Comparison of ENCODE assay signal across 10 mouse cellular contexts in the genomic region with DNA sequence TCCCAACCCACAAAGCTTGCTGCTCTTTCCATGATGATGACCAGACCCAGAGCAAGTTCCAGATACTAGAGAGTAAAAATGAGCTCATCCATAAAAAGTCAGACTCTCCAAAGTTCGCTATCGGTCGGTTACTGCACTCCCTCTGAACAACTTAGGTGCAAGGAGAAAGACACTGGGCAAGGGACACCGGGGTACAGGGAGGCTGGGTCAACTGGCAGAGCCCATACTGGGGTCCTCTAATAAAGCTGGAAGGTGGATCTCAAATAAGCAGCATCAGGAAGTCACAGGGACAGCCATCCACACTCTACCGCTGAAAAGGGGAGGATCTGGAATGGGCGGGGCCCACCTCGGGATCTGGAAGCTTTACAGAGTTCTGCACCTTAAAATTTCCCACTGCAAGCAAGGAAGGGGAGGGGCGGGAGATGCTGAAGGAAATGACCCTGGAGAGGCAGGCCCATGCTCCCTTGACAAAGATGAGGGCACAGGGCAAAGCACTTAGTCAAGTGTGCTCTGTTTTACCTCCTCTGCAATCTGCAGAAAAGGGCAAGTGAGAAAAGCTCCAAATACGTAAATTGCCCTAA. TPM values are rescaled to one million over a fixed set of nuclear protein-coding genes. Genes with fewer than 3 reads are reported as not detected.
DNase-seq lines count a peak whose midpoint lies in the region; ATAC-seq and TF ChIP-seq lines count a peak whose summit lies in the region.
"Had no signal": no experiment of that assay in that cellular context is flagged by ENCODE, and none has a peak within 500 bp of the region (broad histone marks: within the 10 kb centered on the region; RNA-seq: fewer than 3 reads in every experiment).

No protein-coding gene starts in this region.

- H3K9ac ChIP-seq in heart, embryonic 12.5 days, result peak overlapping the region; percentile 97
- H3K9ac ChIP-seq in forebrain, embryonic 16.5 days (replicated peaks; ENCODE audit: low read depth, low read length), result peak overlapping the region; percentile 40
- peak overlapping the region; percentile 90 for H3K9ac ChIP-seq in kidney, postnatal 0 days (ENCODE audit: low read depth, low read length)
- H3K9ac ChIP-seq in neural tube, embryonic 13.5 days, result peak overlapping the region; percentile 75

- TF ChIP-seq CTCF in kidney, postnatal 0 days (IDR thresholded peaks at IDR 0.05; ENCODE audit: low read depth), result no peak

- DNase-seq in heart, postnatal 25 days (ENCODE audit: low spot score), result no peak
- peak; percentile 46 for DNase-seq in kidney, postnatal 0 days (ENCODE audit: low spot score)
- DNase-seq in right cerebral cortex, postnatal 4 days, result no peak
- no peak for DNase-seq in left cerebral cortex, adult 9 months (ENCODE audit: low spot score in 2 of 2)
- DNase-seq in spleen, postnatal 14 days (ENCODE audit: low spot score in 2 of 2), result no peak

- H3K27me3 ChIP-seq in heart, embryonic 12.5 days (replicated peaks), result no peaks in the 10 kb centered on the region
- no peaks in the 10 kb centered on the region for H3K27me3 ChIP-seq in forebrain, embryonic 16.5 days (replicated peaks; ENCODE audit: control insufficient read depth, insufficient read depth, low read length)
- H3K27me3 ChIP-seq in kidney, postnatal 0 days (ENCODE audit: insufficient read depth, low read length), result no peaks in the 10 kb centered on the region
- peaks cover 28% of the 10 kb centered on the region for H3K27me3 ChIP-seq in neural tube, embryonic 13.5 days
- H3K27me3 ChIP-seq: CH12.LX had no signal

- H3K4me3 ChIP-seq in heart, embryonic 12.5 days, result peak overlapping the region; percentile 78
- peak overlapping the region; percentile 89 for H3K4me3 ChIP-seq in forebrain, embryonic 16.5 days (replicated peaks; ENCODE audit: low read length)
- peak overlapping the region; percentile 82 for H3K4me3 ChIP-seq in kidney, postnatal 0 days (replicated peaks; ENCODE audit: low read depth, low read length)
- H3K4me3 ChIP-seq in neural tube, embryonic 13.5 days, result peak overlapping the region; percentile 60
- H3K4me3 ChIP-seq: myocyte had no signal

- intact Hi-C loops in heart, postnatal 25 days (cut with DNase I), result loop anchor here (10.0 kb wide), 1 partner anchor 260 kb away; no protein-coding TSS in a partner anchor

- 31% methylated on average over 9 of the region's 9 CpGs for WGBS in heart, embryonic 12.5 days
- WGBS in forebrain, embryonic 16.5 days, result 23% methylated on average over 9 of the region's 9 CpGs
- 28% methylated on average over 9 of the region's 9 CpGs for WGBS in kidney, postnatal 0 days
- 33% methylated on average over 9 of the region's 9 CpGs for WGBS in neural tube, embryonic 13.5 days

- ATAC-seq in heart, embryonic 12.5 days (ENCODE audit: insufficient number of reproducible peaks, low FRiP score), result no peak
- no peak for ATAC-seq in forebrain, embryonic 16.5 days
- ATAC-seq in kidney, postnatal 0 days (replicated peaks; ENCODE audit: low FRiP score, low read depth), result no peak
- no peak for ATAC-seq in neural tube, embryonic 13.5 days (ENCODE audit: low read depth)

- H3K4me2 ChIP-seq in heart, embryonic 12.5 days, result peak overlapping the region; percentile 97
- H3K4me2 ChIP-seq in forebrain, embryonic 16.5 days (ENCODE audit: low read length), result peak overlapping the region; percentile 97
- H3K4me2 ChIP-seq in kidney, postnatal 0 days (ENCODE audit: low read length), result peak overlapping the region; percentile 95
- peak overlapping the region; percentile 92 for H3K4me2 ChIP-seq in neural tube, embryonic 13.5 days

- peaks cover 29% of the 10 kb centered on the region for H3K4me1 ChIP-seq in heart, embryonic 12.5 days (replicated peaks)
- peaks cover 22% of the 10 kb centered on the region for H3K4me1 ChIP-seq in forebrain, embryonic 16.5 days (replicated peaks; ENCODE audit: control insufficient read depth, insufficient read depth, low read length)
- H3K4me1 ChIP-seq in kidney, postnatal 0 days (replicated peaks; ENCODE audit: insufficient read depth, low read length), result no peaks in the 10 kb centered on the region; the same call in 1 of the 2 replicates
- H3K4me1 ChIP-seq in neural tube, embryonic 13.5 days (replicated peaks), result peaks cover 39% of the 10 kb centered on the region

- H3K27ac ChIP-seq in heart, embryonic 12.5 days (ENCODE audit: poor library complexity, severe bottlenecking), result peak overlapping the region; percentile 68
- no peak overlapping the region for H3K27ac ChIP-seq in forebrain, embryonic 16.5 days (ENCODE audit: low read length)
- H3K27ac ChIP-seq in kidney, postnatal 0 days, result no peak overlapping the region
- H3K27ac ChIP-seq in neural tube, embryonic 13.5 days (replicated peaks), result no peak overlapping the region

- no peaks in the 10 kb centered on the region for H3K9me3 ChIP-seq in heart, embryonic 12.5 days (replicated peaks)
- H3K9me3 ChIP-seq in forebrain, embryonic 16.5 days (ENCODE audit: control insufficient read depth, low read length), result no peaks in the 10 kb centered on the region
- no peaks in the 10 kb centered on the region for H3K9me3 ChIP-seq in kidney, postnatal 0 days (replicated peaks; ENCODE audit: low read length)
- H3K9me3 ChIP-seq in neural tube, embryonic 13.5 days, result no peaks in the 10 kb centered on the region

- H3K36me3 ChIP-seq in heart, embryonic 12.5 days, result peaks cover 11% of the 10 kb centered on the region
- H3K36me3 ChIP-seq in forebrain, embryonic 16.5 days (ENCODE audit: control insufficient read depth, insufficient read depth), result no peaks in the 10 kb centered on the region
- no peaks in the 10 kb centered on the region for H3K36me3 ChIP-seq in kidney, postnatal 0 days (ENCODE audit: insufficient read depth, low read length)
- H3K36me3 ChIP-seq in neural tube, embryonic 13.5 days, result no peaks in the 10 kb centered on the region

RNA-seq across cellular contexts. Expression of gene Fzd1, which starts 3.0 kb away (rescaled TPM):
- 40.1 and 41.1 TPM in 2 replicates for polyA plus RNA-seq in heart, embryonic 12.5 days (2016; fragmentation: Nextera tagmentation; extraction: Ambion mirVana)
- 10 to 100 TPM; 10.3 to 11.5 TPM for total RNA-seq in heart, postnatal 25 days (2021)
- 13.0 and 15.1 TPM in 2 replicates for polyA plus RNA-seq in forebrain, embryonic 16.5 days (2015; fragmentation: Nextera tagmentation; extraction: Ambion mirVana)
- polyA plus RNA-seq in kidney, postnatal 0 days (2015; fragmentation: Nextera tagmentation; extraction: Ambion mirVana), result 35.6 and 41.8 TPM in 2 replicates
- polyA plus RNA-seq in neural tube, embryonic 13.5 days (2015; fragmentation: Nextera tagmentation; extraction: Ambion mirVana), result 9.8 and 12.1 TPM in 2 replicates
- total RNA-seq: CH12.LX had no signal

Comparison
In these comparisons a context has a peak if more than half of its experiments do, and no peak if none do; other contexts are left out.
1. H3K9ac ChIP-seq: peak in every context shown above with its lines; median percentile 97 in heart, embryonic 12.5 days; 90 in kidney, postnatal 0 days; 75 in neural tube, embryonic 13.5 days; 40 in forebrain, embryonic 16.5 days.